Mouse (Mus musculus) embryonic facial prominence, embryonic 10.5 days (tissue): ENCODE measurements at regions not wholly inside any gene's neighbourhood (a gene's known extent, or its start where the extent isn't known, plus 50 kb on each side); places are given as distances from the start of the nearest gene placed in this dataset.
"Not testable (repeated sequence)": the region's sequence is repeated elsewhere in the genome, so short reads cannot be mapped to it uniquely, and the experiment has no call there.

Source experiments
- DNase-seq: peaks from one replicate; pipeline ENCODE4 v3.0.0-alpha.2; 2017; ENCODE audit warnings: low spot score
- H3K27ac ChIP-seq: fragments of 300-500 bp; sonication (generic); replicated peaks from 2 replicates; pipeline ENCODE4 v1.5.1; 2016; ENCODE audit warnings: mild to moderate bottlenecking
- H3K27me3 ChIP-seq: fragments of 300-500 bp; sonication (generic); replicated peaks from 2 replicates; pipeline ENCODE4 v1.6.1; 2016; ENCODE audit warnings: low read depth, mild to moderate bottlenecking; ENCODE audit not compliant: poor library complexity, severe bottlenecking
- H3K36me3 ChIP-seq: fragments of 300-500 bp; sonication (generic); replicated peaks from 2 replicates; pipeline ENCODE4 v1.6.1; 2016; ENCODE audit warnings: mild to moderate bottlenecking, moderate library complexity
- H3K4me1 ChIP-seq: fragments of 300-500 bp; sonication (generic); 2 replicates; pipeline ENCODE4 v1.6.1; 2016
- H3K4me3 ChIP-seq: fragments of 300-500 bp; sonication (generic); 2 replicates; pipeline ENCODE4 v1.5.1; 2016; ENCODE audit warnings: mild to moderate bottlenecking, moderate library complexity
- H3K9me3 ChIP-seq: fragments of 300-500 bp; sonication (generic); 2 replicates; pipeline ENCODE4 v1.6.1; 2016; ENCODE audit warnings: mild to moderate bottlenecking
- WGBS: fragments of 180-500 bp; shearing (Covaris S2); methylation state at CpG from one replicate; pipeline ENCODE4 v1.1.7; 2016; 5-methylcytosine and 5-hydroxymethylcytosine counted together

- WGBS: 75% methylated on average over 3 of the region's 3 CpGs
- H3K36me3 ChIP-seq: no peaks in the 10 kb centered on the region
- H3K4me3 ChIP-seq: no peak overlapping the region
- DNase-seq: no peak
- H3K9me3 ChIP-seq: no peaks in the 10 kb centered on the region
- no peak overlapping the region for H3K27ac ChIP-seq
- H3K4me1 ChIP-seq: no peaks in the 10 kb centered on the region
- H3K27me3 ChIP-seq: 0 out of 2 replicates have a peak, but pooled peaks cover 10% of the 10 kb centered on the region
These were observed 449.4 kb downstream of the Cbln4 start for GRCm38 (mm10) chr2:171593884-171594283.

GRCm38 (mm10) chr2:171592315-171592714 is 451.0 kb downstream of the Cbln4 start:
- Histone ChIP-seq H3K4me3 (no peak overlapping the region), H3K27ac (no peak overlapping the region), H3K27me3 (0 out of 2 replicates have a peak, but pooled peaks cover 10% of the 10 kb centered on the region), H3K36me3 (no peaks in the 10 kb centered on the region), H3K4me1 (peaks cover 3% of the 10 kb centered on the region; the same call in 1 of the 2 replicates), H3K9me3 (no peaks in the 10 kb centered on the region)
- 86% methylated on average over 6 of the region's 6 CpGs for WGBS
- DNase-seq: no peak

GRCm38 (mm10) chr2:171588158-171588557 is 455.1 kb downstream of the Cbln4 start:
- no peak for DNase-seq
- peaks cover 3% of the 10 kb centered on the region; the same call in 1 of the 2 replicates for H3K4me1 ChIP-seq
- H3K27me3 ChIP-seq: 0 out of 2 replicates have a peak, but pooled peaks cover 10% of the 10 kb centered on the region
- no peaks in the 10 kb centered on the region for H3K9me3 ChIP-seq
- no peaks in the 10 kb centered on the region for H3K36me3 ChIP-seq
- H3K4me3 ChIP-seq: no peak overlapping the region
- no peak overlapping the region for H3K27ac ChIP-seq
- WGBS: 58% methylated on average over 4 of the region's 4 CpGs

GRCm38 (mm10) chr2:171587635-171588034 is 455.6 kb downstream of the Cbln4 start:
- WGBS: 76% methylated on average over 9 of the region's 9 CpGs
- H3K9me3 ChIP-seq: no peaks in the 10 kb centered on the region

GRCm38 (mm10) chr2:171586853-171587220 is 456.4 kb downstream of the Cbln4 start:
- WGBS: 94% methylated on average over 4 of the region's 4 CpGs
- peaks cover 3% of the 10 kb centered on the region; the same call in 1 of the 2 replicates for H3K4me1 ChIP-seq

More at GRCm38 (mm10) chr2:171587635-171588034, 455.6 kb downstream of the Cbln4 start:
- Histone ChIP-seq H3K36me3 (no peaks in the 10 kb centered on the region), H3K4me1 (peaks cover 3% of the 10 kb centered on the region; the same call in 1 of the 2 replicates), H3K27me3 (0 out of 2 replicates have a peak, but pooled peaks cover 10% of the 10 kb centered on the region), H3K27ac (no peak overlapping the region), H3K4me3 (no peak overlapping the region)
- DNase-seq: no peak

GRCm38 (mm10) chr2:171586217-171586852 is 456.9 kb downstream of the Cbln4 start:
- Histone ChIP-seq H3K4me3 (no peak overlapping the region), H3K36me3 (no peaks in the 10 kb centered on the region), H3K27ac (no peak overlapping the region), H3K9me3 (no peaks in the 10 kb centered on the region), H3K27me3 (no peaks in the 10 kb centered on the region), H3K4me1 (peaks cover 3% of the 10 kb centered on the region; the same call in 1 of the 2 replicates)
- 94% methylated on average over 6 of the region's 6 CpGs for WGBS
- no peak for DNase-seq

More at GRCm38 (mm10) chr2:171586853-171587220, 456.4 kb downstream of the Cbln4 start:
- H3K9me3 ChIP-seq: no peaks in the 10 kb centered on the region
- H3K4me3 ChIP-seq: no peak overlapping the region
- no peak overlapping the region for H3K27ac ChIP-seq
- no peak for DNase-seq
- H3K27me3 ChIP-seq: 0 out of 2 replicates have a peak, but pooled peaks cover 3% of the 10 kb centered on the region
- H3K36me3 ChIP-seq: no peaks in the 10 kb centered on the region

GRCm38 (mm10) chr2:171574360-171574759 is 468.9 kb downstream of the Cbln4 start:
- no peak overlapping the region for H3K27ac ChIP-seq
- 44% methylated on average over 3 of the region's 3 CpGs for WGBS
- no peak for DNase-seq
- no peaks in the 10 kb centered on the region for H3K27me3 ChIP-seq
- H3K4me3 ChIP-seq: no peak overlapping the region
- peaks cover 2% of the 10 kb centered on the region; the same call in 1 of the 2 replicates for H3K9me3 ChIP-seq
- no peaks in the 10 kb centered on the region for H3K36me3 ChIP-seq
- H3K4me1 ChIP-seq: no peaks in the 10 kb centered on the region

- WGBS: 70% methylated on average over 5 of the region's 5 CpGs
- Histone ChIP-seq H3K27ac (no peak overlapping the region), H3K27me3 (no peaks in the 10 kb centered on the region), H3K36me3 (no peaks in the 10 kb centered on the region), H3K4me3 (no peak overlapping the region), H3K4me1 (no peaks in the 10 kb centered on the region), H3K9me3 (0 out of 2 replicates have a peak, but pooled peaks cover 4% of the 10 kb centered on the region)
- no peak for DNase-seq
These were observed 480.6 kb downstream of the Cbln4 start for GRCm38 (mm10) chr2:171562656-171563055.

GRCm38 (mm10) chr2:171542768-171543167 is 500.5 kb downstream of the Cbln4 start:
- H3K27ac ChIP-seq, H3K4me3 ChIP-seq, H3K4me1 ChIP-seq, H3K27me3 ChIP-seq, H3K36me3 ChIP-seq, DNase-seq, H3K9me3 ChIP-seq: not testable (repeated sequence)
- whole genome bisulfite sequencing: 85% methylated on average over 18 of the region's 18 CpGs

GRCm38 (mm10) chr2:171514876-171515275 is 528.4 kb downstream of the Cbln4 start:
- Histone ChIP-seq H3K27me3 (no peaks in the 10 kb centered on the region), H3K27ac (no peak overlapping the region), H3K9me3 (no peaks in the 10 kb centered on the region), H3K36me3 (no peaks in the 10 kb centered on the region), H3K4me1 (no peaks in the 10 kb centered on the region), H3K4me3 (no peak overlapping the region)
- DNase-seq: no peak
- 73% methylated on average over 5 of the region's 5 CpGs for WGBS

GRCm38 (mm10) chr2:171496620-171497019 is 546.6 kb downstream of the Cbln4 start:
- Histone ChIP-seq H3K27me3 (no peaks in the 10 kb centered on the region), H3K36me3 (no peaks in the 10 kb centered on the region), H3K27ac (no peak overlapping the region), H3K4me1 (peaks cover 8% of the 10 kb centered on the region), H3K4me3 (no peak overlapping the region), H3K9me3 (no peaks in the 10 kb centered on the region)
- DNase-seq: no peak
- WGBS: 79% methylated on average over 4 of the region's 4 CpGs

- no peaks in the 10 kb centered on the region for H3K9me3 ChIP-seq
- peak; percentile 69 for DNase-seq
- 38% methylated on average over 12 of the region's 12 CpGs for WGBS
- no peak overlapping the region for H3K4me3 ChIP-seq
- H3K27me3 ChIP-seq: no peaks in the 10 kb centered on the region
- no peak overlapping the region for H3K27ac ChIP-seq
- no peaks in the 10 kb centered on the region for H3K36me3 ChIP-seq
- peaks cover 8% of the 10 kb centered on the region for H3K4me1 ChIP-seq
These were observed 549.5 kb downstream of the Cbln4 start for GRCm38 (mm10) chr2:171493741-171494140.

- WGBS: 84% methylated on average over 2 of the region's 2 CpGs
- no peak for DNase-seq
- Histone ChIP-seq H3K27me3 (no peaks in the 10 kb centered on the region), H3K4me3 (no peak overlapping the region), H3K4me1 (peaks cover 6% of the 10 kb centered on the region), H3K27ac (no peak overlapping the region), H3K36me3 (no peaks in the 10 kb centered on the region), H3K9me3 (no peaks in the 10 kb centered on the region)
These were observed 556.0 kb downstream of the Cbln4 start for GRCm38 (mm10) chr2:171487284-171487683.
